Mouse (Mus musculus) thymus, adult 2 months (tissue): ENCODE measurements around the gene Nup37. TPM values are rescaled to one million over a fixed set of nuclear protein-coding genes. Genes with fewer than 3 reads are reported as not detected.
A peak's percentile ranks its signal among the peaks of the same experiment; 100 is the strongest.

Experiments used
- DNase-seq: peaks from one replicate; pipeline ENCODE4 v3.0.0; 2021
- H3K27ac ChIP-seq: fragments of 200-500 bp; 2 replicates; pipeline ENCODE4 v1.5.1; 2012; ENCODE audit warnings: low read length, control low read depth; ENCODE audit not compliant: control insufficient read depth, insufficient read depth
- H3K27me3 ChIP-seq: fragments of 200-500 bp; 2 replicates; pipeline ENCODE4 v1.6.1; 2012; ENCODE audit warnings: mild to moderate bottlenecking, low read length, moderate library complexity, mixed read lengths; ENCODE audit not compliant: control insufficient read depth, insufficient read depth
- H3K36me3 ChIP-seq: fragments of 200-500 bp; 2 replicates; pipeline ENCODE4 v1.6.1; 2012; ENCODE audit warnings: mild to moderate bottlenecking, low read length, moderate library complexity; ENCODE audit not compliant: control insufficient read depth, insufficient read depth
- H3K4me1 ChIP-seq: fragments of 200-500 bp; replicated peaks from 2 replicates; pipeline ENCODE4 v1.6.1; 2012; ENCODE audit warnings: low read length; ENCODE audit not compliant: control insufficient read depth, insufficient read depth
- H3K4me3 ChIP-seq: fragments of 200-500 bp; 2 replicates; pipeline ENCODE4 v1.5.1; 2012; ENCODE audit warnings: mild to moderate bottlenecking, low read length, control low read depth, moderate library complexity; ENCODE audit not compliant: control insufficient read depth, insufficient read depth
- CTCF ChIP-seq: fragments of 200-500 bp; IDR thresholded peaks from 2 replicates; pipeline ENCODE4 v1.5.1; 2012; ENCODE audit warnings: mild to moderate bottlenecking, control low read depth, low read length, moderate library complexity, borderline replicate concordance; ENCODE audit not compliant: control insufficient read depth, poor library complexity, insufficient read depth; ENCODE audit errors: extremely low read depth
- POLR2A ChIP-seq: fragments of 200-500 bp; IDR thresholded peaks from 2 replicates; pipeline ENCODE4 v1.6.1; 2012; ENCODE audit warnings: mild to moderate bottlenecking, low read length, control low read depth, moderate library complexity; ENCODE audit not compliant: control insufficient read depth, poor library complexity, insufficient read depth; ENCODE audit errors: extremely low read depth
- WGBS: fragments of 180-500 bp; shearing (Covaris S2); methylation state at CpG from one replicate; pipeline ENCODE4 v1.1.7; 2018; 5-methylcytosine and 5-hydroxymethylcytosine counted together
- polyA plus RNA-seq: library from polyadenylated mRNA; depleted of rRNA; stranded (reverse); fragments of >200 nt; gene quantifications from 2 replicates; pipeline ENCODE4 v1.2.3, GENCODE M21; 2012; rRNA removed

Nup37 gene
- polyA plus RNA-seq = 12.3 and 12.6 TPM in 2 replicates

GRCm38 (mm10) chr10:88146707-88147477, at the start of gene Nup37, which contains the start of gene Parpbp:
Gene Nup37 (plus strand): TSS chr10:88146992.
Gene Parpbp (minus strand): TSS chr10:88146941.
- Histone ChIP-seq H3K36me3 (peaks cover 10% of the 10 kb centered on the region; the same call in 1 of the 2 replicates), H3K27ac (no peak within 1 kb of the TSS), H3K4me3 (peak within 1 kb of the TSS; percentile 98), H3K4me1 (peaks cover 7% of the 10 kb centered on the region), H3K27me3 (no peaks in the 10 kb centered on the region)
- peak; percentile 52; the same call in 1 of the 2 replicates for TF ChIP-seq POLR2A
- no peak for TF ChIP-seq CTCF
- WGBS = under 1% methylated on average over 53 of the region's 53 CpGs
- peak; percentile 93 for DNase-seq

GRCm38 (mm10) chr10:88106169-88106568, 40.6 kb upstream of the Nup37 start:
- H3K27ac ChIP-seq = no peak overlapping the region
- no peak for DNase-seq
- H3K36me3 ChIP-seq = no peaks in the 10 kb centered on the region
- TF ChIP-seq CTCF (no peak), POLR2A (no peak)
- no peaks in the 10 kb centered on the region for H3K27me3 ChIP-seq
- over 99% methylated on average over 2 of the region's 2 CpGs for WGBS
- no peak overlapping the region for H3K4me3 ChIP-seq
- H3K4me1 ChIP-seq = no peaks in the 10 kb centered on the region

GRCm38 (mm10) chr10:88113290-88113689, 33.5 kb upstream of the Nup37 start:
- WGBS = 98% methylated on average over 2 of the region's 2 CpGs
- Histone ChIP-seq H3K27ac (no peak overlapping the region), H3K4me3 (no peak overlapping the region), H3K4me1 (no peaks in the 10 kb centered on the region), H3K36me3 (no peaks in the 10 kb centered on the region; the same call in 1 of the 2 replicates), H3K27me3 (no peaks in the 10 kb centered on the region)
- DNase-seq = no peak
- TF ChIP-seq POLR2A (no peak), CTCF (no peak)

GRCm38 (mm10) chr10:88119721-88120120, 27.1 kb upstream of the Nup37 start:
- TF ChIP-seq CTCF (no peak), POLR2A (no peak)
- H3K36me3 ChIP-seq = peaks cover 5% of the 10 kb centered on the region; the same call in 1 of the 2 replicates
- no peaks in the 10 kb centered on the region for H3K4me1 ChIP-seq

GRCm38 (mm10) chr10:88135630-88136029, 11.2 kb upstream of the Nup37 start:
- H3K36me3 ChIP-seq = no peaks in the 10 kb centered on the region
- H3K27me3 ChIP-seq = no peaks in the 10 kb centered on the region
- no peak overlapping the region for H3K4me3 ChIP-seq
- DNase-seq = no peak
- 98% methylated on average over 16 of the region's 16 CpGs for WGBS
- H3K4me1 ChIP-seq = no peaks in the 10 kb centered on the region
- no peak overlapping the region for H3K27ac ChIP-seq
- TF ChIP-seq POLR2A (no peak), CTCF (no peak)

More at GRCm38 (mm10) chr10:88119721-88120120, 27.1 kb upstream of the Nup37 start:
- no peak overlapping the region for H3K27ac ChIP-seq
- H3K4me3 ChIP-seq = no peak overlapping the region
- no peak for DNase-seq
- no peaks in the 10 kb centered on the region for H3K27me3 ChIP-seq

GRCm38 (mm10) chr10:88146187-88146586, 605 bp upstream of the Nup37 start:
- H3K27ac ChIP-seq = no peak overlapping the region
- 20% methylated on average over 7 of the region's 7 CpGs for WGBS
- peaks cover 7% of the 10 kb centered on the region for H3K4me1 ChIP-seq
- peak overlapping the region; percentile 98 for H3K4me3 ChIP-seq
- no peak for DNase-seq
- H3K36me3 ChIP-seq = peaks cover 10% of the 10 kb centered on the region; the same call in 1 of the 2 replicates
- TF ChIP-seq POLR2A (no peak), CTCF (no peak)
- H3K27me3 ChIP-seq = no peaks in the 10 kb centered on the region

- no peak overlapping the region for H3K27ac ChIP-seq
- H3K4me1 ChIP-seq = peaks cover 3% of the 10 kb centered on the region
- H3K36me3 ChIP-seq = peaks cover 24% of the 10 kb centered on the region
- no peak for DNase-seq
- TF ChIP-seq POLR2A (no peak), CTCF (no peak)
- WGBS = 95% methylated on average over 4 of the region's 4 CpGs
- H3K4me3 ChIP-seq = no peak overlapping the region
- H3K27me3 ChIP-seq = no peaks in the 10 kb centered on the region
These were observed 3.6 kb downstream of the Nup37 start for GRCm38 (mm10) chr10:88150381-88150780.
